Mouse (Mus musculus): Measurements from ENCODE around the gene Ank3.

The Ank3 gene

DNA sequence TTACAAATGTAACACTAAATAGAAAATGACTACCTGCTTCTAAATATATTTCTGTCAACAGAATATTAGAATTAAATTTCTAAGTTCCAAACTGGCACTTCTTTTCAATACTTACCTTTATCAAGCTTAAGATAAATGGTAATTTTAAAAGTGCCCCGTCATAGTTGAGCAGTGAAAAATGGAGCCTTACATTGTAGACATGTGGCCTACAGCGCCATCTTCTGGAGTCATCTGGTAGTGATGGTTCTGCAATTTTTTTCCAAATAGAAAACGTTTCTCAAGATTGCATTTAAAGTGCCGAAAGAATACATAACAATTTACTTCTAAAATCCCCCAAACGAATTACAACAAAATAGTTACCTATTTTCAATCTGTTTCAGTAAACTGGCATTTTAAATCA, 566.0 kb downstream of the Ank3 start:
- DNase-seq (ENCODE audit: low spot score in 2 of 2): no peak

DNA sequence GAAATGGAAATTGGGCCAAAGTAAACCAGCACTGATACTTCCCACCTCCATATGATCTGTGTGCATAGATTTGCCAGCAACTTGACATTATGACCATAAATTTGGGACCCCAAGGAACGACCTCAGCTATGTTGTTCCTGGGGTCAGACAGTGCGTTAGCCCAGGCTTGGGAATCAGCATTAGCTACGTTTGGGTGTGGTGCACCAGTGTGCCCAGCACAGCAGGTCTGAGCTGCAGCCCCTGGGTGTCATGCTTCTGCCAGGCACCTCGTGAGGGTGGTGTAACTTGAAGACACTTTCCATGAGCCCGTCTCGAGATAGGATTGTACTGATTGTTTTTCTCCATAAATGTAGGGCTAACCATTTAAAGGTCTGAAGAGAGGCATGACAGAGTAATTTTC, 566.5 kb downstream of the Ank3 start:
- no peak for DNase-seq (ENCODE audit: low spot score in 2 of 2)

DNA sequence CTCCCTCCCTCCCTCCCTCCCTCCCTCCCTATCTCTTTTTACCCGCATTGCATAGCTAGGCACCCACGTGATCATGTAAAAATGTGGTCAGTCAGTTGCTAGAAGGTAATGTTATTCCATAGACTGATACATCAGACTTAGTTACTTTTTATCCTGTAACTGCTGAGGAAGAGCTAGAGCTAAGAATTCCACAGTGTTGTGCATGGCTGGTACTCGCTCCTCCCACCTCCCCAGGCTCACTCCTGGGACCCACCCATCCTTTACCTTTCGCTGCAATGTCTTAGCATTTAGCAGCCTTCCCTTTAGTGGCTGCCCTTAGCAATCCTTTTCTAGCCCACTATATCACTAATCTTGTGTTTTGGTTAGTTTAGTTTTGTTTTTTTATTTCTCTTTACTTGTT, 569.4 kb downstream of the Ank3 start:
- DNase-seq (ENCODE audit: low spot score in 2 of 2): no peak

DNA sequence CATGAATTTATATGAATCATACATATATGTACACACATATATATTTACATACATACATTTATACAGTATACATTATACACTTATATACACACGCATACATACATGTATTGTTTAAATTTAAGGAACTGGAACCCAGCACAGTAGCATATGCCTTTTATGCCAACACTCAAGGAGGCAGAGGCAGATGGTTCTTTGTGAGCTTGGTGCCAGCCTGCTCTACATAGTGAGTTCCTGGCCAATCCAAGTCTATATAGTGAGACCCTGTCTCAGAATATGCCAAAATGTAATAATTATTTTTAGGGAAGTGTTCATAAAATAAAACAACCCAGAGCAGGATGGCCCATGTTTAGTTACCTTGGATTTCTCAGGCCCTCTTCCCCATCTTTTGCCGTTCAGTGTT, 581.1 kb downstream of the Ank3 start:
- no peak for DNase-seq (ENCODE audit: low spot score in 2 of 2)

DNA sequence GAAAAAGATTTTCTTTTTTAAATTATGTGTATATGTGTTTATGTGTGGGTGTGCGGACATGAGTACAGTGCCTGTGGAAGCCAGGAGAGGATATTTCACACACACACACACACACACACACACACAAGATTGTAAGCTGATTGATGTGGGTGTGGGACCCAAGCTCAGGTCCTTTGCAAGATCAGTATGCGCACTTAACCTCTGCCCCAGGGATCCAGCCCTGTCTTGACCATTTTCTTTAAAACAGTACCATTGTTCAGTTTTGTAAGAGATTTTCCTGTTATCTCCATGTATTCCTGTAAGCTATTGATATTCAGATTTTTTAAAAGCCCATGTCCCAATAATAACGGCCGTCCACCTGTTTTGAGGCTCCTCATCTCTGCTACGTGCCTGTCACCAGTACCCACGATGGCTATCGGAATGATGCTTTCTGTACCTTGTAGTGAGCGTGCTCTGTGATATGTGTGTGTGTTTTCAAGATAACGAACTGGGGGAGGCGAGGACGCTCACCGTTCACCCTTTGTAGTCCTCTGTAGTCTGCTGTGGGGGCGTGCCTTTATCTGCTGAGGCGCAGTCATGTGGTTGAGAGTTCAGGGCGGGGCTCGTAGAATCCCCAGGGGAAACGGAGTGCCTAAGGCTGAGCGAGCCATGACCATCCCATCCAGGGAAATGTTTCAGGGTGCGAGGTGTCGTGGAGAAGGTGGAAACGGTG, 583.0 kb downstream of the Ank3 start:
- DNase-seq (ENCODE audit: low spot score in 2 of 2): no peak

DNA sequence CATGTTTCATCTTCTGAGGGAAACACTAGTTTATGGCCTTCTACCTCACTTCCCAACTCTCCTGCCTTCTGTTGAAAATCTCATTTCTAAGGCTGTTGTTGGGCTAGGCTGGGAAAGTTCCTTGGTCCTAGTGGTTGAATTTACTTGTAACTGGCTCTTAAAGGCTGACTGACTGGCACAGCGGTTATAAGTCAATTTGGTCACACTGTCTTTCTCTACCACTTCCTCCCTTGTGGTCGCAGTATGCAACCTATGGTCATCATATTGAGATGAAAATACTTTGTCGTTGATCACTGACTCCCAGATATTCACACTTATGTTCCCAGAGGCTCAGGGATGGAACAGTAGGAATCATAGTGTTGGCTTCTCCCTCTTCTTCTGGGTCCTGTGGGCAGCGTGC, 584.1 kb downstream of the Ank3 start:
- DNase-seq (ENCODE audit: low spot score in 2 of 2): no peak

DNA sequence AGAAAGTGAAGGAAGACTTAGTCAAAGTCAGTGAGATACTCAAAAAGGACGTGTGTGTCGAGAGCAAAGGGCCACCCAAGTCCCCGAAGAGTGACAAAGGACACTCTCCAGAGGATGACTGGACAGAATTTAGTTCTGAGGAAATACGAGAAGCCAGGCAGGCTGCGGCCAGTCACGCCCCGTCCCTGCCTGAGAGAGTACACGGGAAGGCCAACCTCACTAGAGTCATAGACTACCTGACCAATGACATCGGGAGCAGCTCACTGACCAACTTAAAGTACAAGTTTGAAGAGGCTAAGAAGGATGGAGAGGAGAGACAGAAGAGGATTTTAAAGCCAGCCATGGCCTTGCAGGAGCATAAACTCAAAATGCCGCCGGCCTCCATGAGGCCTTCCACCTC, 588.9 kb downstream of the Ank3 start:
- DNase-seq (ENCODE audit: low spot score in 2 of 2): no peak

DNA sequence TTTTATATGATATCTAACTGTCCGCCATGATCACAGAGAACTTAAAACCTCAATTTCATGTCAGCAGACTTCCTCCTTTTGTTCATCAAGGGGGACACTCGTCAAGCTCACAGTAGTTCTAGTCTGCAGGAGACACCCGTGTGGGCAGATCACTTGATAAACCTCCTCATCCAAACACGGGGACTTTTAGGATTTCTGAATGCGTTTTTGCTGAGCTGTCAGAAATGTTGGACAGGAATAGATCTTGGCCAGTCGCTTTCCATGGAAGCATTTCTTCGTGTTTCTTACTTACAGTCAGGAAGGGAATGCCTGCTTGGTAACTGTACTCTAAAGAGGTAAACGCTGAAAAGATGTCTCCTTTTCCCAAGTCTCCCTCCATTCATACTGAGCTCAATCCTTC, 598.5 kb downstream of the Ank3 start:
- no peak for DNase-seq (ENCODE audit: low spot score in 2 of 2)

DNA sequence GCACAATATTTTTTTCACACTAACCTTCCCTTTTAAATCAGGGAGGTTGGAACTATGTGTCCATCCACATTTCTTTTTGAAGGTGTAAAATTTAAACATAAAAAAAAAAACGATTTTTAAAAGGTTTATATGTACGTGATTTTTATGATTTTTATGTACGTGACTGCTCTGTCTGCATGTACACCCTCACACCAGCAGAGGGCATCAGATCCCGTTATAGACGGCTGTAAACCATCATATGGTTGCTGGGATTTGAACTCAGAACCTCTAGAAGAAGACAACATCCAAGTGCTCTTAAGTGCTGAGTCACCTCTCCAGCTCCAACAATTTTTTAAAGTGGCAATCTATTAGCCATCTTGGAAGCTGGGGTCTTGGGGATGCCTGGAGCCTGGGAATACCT, 605.5 kb downstream of the Ank3 start:
- no peak for DNase-seq (ENCODE audit: low spot score in 2 of 2)

DNA sequence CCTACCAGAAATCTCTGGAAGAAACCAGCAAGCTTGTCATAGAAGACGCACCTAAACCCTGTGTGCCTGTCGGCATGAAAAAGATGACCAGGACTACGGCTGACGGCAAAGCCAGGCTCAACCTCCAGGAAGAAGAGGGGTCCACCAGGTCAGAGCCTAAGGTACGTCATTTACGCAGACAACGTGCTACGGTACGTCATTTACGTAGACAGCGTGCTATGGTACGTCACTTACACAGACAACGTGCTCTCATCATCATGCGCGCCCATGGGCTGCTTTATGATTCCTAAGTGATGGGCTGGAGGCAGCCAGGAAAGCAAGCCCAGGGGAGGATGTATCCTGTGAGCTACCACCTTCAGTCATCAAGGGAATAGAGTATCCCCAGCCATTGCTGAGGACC, 606.3 kb downstream of the Ank3 start:
- no peak for DNase-seq (ENCODE audit: low spot score in 2 of 2)

DNA sequence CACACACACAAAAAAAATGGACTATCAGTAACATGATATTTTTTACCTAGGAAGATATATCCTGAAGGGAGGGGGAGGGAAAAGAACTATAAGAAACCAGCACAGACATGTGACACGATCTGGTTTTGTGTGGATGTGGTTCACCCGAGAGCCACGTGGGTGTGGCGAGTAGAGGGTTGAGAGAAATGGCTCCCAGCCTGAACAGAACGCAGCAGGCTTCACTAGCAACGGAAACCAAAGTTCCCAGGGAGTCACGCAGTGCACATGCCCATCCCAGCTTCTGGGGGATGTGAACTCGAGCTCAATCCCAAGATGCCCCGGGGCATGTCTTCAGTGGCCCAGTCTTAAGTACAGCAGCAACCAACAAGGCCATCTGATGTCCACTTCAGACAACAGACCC, 607.8 kb downstream of the Ank3 start:
- DNase-seq (ENCODE audit: low spot score in 2 of 2): no peak

DNA sequence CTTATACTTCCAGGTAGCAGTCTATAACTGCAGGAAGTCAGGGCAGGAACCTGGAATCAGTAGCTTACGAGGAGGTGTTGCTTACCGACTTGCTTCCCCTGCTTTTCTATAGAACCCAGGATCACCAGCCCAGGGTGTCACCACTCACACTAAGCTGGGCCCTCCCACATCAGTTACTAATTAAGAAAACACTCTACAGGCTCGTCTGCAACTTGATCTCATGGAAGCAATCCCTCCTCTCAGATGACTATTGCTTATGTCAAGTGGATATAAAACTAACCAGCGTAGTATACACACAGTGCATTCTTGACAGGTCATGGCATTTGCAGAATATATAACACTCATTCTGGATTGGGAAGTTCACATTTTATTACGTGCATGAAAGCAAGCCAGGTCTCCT, 613.2 kb downstream of the Ank3 start:
- no peak for DNase-seq (ENCODE audit: low spot score in 2 of 2)

DNA sequence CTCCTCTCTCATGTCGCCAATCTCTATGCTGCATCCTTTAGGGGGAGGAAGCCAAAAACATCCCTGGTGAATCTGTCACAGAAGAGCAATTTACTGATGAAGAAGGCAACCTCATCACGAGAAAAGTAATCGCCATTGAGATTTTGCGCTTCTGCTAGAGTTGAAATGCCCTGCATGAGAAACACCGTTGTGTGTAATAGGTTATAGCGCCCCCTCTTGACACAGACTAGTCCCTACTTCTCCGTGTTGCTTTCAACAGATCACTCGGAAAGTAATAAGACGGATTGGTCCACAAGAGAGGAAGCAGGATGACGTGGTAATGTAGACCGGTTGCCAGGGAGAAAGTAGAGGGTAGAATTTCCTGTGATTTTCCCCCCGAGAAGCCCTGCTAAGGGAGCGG, 615.4 kb downstream of the Ank3 start:
- no peak for DNase-seq (ENCODE audit: low spot score in 2 of 2)

DNA sequence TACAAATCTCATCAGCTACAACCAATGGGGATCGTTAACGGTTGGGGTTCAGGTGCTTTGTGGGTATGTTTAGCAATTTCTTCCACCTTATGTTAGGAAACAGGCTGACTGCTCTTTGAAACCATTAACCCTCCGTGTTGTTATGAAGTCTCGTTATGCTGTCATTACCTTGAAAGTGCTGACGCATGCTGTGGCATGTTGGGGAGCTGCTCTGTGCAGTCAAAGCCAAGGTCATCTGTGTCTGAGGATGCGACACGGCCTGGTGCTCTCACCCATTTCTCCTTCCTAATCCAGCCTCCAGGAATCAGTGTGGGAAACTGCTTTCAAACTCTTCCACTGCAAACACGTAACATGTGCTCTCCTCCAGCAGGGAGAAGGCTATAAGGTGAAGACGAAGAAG, 616.6 kb downstream of the Ank3 start:
- no peak for DNase-seq (ENCODE audit: low spot score in 2 of 2)

DNA sequence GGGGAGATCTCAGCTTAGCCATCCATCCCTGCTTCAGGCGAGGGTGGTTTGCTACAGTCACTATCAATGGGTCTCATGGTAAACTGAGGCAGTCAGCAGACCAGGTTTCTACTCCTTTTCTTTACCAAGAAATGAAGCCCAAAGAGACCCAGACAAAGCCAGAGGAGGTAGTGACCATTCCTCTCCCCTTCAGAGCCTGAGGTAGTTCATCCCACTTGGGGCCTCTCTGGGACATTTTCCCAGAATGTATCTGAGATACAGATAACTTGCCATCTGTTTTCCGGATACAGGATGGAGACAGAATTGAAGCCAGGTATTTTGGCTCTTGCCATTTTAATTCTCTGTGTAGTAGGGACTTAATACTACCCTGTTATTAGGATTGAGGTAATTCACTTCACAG, 620.1 kb downstream of the Ank3 start:
- no peak for DNase-seq (ENCODE audit: low spot score in 2 of 2)

DNA sequence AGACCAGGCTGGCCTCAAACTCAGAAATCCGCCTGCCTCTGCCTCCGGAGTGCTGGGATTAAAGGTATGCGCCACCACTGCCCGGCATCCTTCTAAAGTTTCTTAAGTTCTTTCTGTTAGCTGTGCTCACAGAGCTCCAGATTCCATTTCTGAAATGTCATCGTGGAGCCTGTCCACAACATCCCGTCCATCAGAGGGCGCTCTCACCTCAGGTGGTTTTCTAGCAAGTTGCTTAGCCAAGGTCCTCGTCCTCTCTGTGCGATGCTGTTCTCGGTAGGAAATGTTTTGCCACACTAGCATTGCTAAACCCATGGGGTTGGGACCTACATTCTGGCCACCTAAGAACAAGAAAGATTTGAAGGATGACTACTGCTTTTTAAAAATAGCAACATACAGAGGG, 623.1 kb downstream of the Ank3 start:
- DNase-seq (ENCODE audit: low spot score in 2 of 2): peak; percentile 57 to 59

DNA sequence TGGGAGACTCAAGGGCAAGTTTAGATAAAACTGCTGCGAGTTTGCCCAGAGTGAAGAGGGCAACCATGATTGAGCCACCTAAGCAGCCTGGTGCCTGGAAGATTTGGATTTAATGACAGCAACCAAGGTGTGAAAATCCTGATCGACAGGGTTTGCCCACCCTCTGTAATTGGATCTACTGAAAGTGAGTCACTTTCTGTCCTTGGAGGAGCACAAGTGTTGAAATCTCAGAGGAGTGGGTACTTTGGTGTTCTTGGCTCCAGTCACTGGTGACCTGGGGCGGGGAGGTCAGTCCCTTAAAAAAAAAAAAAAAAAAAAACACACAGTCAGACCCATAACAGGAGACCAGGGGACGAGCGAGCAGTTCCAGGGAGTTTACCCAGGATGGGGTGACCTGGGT, 624.0 kb downstream of the Ank3 start:
- no peak for DNase-seq (ENCODE audit: low spot score in 2 of 2)

DNA sequence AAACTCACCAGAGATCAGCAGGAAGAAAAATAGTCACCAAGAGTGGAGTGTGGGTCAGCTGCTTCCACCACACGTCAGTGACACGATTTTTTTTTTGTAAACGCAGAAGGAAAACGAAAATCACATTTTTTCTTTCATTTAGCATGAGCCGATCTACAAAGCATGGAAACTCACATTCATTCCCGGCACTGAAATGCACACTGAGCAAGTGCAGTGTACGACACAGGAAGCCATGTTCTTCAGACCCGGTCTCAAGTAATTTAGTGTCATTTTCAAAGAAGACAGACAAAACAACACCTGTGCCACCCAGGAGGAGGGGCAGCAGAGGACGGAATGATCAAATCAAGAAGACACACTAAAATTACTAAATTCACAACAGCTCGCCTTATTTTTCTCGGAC, 625.3 kb downstream of the Ank3 start:
- no peak for DNase-seq (ENCODE audit: low spot score in 2 of 2)

DNA sequence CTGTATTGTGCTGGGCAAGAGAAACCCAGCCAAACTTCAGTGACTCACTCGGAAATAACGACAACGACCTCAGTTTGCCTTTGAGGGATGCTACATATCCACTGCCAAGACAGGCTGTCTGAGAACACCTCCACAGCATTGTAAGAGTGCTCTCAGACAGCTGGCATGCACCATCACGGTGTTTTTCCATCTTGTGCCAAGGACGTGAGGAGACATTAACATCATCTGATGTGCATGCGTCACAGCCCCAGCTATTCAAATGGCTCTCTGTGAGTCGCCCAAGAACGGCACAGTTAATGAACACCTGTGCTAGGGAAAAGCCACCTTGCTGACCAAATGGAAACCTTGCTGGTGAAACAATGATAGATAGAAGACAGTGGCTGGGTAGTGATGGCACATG, 633.4 kb downstream of the Ank3 start:
- no peak for DNase-seq (ENCODE audit: low spot score in 2 of 2)

DNA sequence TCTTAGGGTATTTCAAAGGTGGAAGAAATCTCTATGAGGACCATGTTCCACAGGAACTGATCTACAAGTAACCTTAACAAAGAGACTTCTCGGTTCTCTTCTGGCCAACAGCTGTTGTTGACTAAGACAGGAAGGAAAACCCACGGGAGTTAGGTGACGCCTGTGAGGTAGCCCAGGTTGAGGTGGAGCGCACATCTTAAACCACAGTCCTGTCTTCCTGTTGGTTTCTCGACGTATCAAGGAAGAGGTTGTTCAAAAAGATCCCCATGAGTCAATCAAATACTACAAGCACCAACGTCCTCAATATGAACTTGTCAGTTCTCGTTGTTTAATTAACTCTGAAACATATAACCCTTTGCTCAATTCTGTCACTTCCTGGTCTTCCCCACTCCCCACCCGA, 634.4 kb downstream of the Ank3 start:
- peak; percentile 8 to 14 for DNase-seq (ENCODE audit: low spot score in 2 of 2)

DNA sequence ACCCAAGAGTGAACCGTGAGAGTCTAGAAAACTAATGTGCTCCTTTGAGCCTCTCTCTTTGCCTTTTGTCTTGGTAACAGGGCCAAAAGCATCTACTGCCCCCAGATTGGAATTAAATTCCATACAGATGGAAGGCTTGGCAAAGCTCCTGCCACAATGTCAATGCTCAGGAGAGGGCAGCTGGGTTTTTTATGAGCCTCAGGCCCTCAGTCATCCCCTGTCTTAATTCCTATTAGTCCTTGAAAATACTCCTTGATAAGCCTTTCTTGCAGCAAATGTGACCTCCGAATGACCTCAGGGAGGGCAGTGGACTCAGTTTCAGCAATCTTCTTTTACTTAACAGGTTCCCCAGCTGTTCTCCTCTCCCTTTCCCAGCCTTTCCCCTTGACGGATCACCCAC, 635.3 kb downstream of the Ank3 start:
- no peak for DNase-seq (ENCODE audit: low spot score in 2 of 2)

DNA sequence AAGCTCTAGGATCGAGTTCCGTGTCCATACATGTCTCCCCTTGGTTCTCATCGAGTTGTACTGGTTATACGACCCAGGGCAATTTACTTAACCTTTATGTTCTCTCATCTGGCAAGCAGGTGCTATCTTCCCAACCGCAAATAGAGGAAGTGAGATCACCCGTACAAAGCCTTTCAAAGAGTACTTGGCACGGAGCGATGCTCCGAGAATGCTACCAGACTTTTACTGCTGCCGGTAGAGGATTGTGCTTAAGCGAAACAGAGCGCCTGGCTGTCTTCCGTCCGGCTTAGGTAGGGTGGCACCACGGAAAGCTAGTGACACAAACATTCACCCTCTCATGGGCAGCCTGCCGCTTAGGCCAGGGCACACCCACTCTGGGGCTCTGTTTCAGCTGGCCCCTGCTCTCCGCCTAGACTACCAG, 641.3 kb downstream of the Ank3 start:
- DNase-seq (ENCODE audit: low spot score in 2 of 2): peak; percentile 82 to 84

DNA sequence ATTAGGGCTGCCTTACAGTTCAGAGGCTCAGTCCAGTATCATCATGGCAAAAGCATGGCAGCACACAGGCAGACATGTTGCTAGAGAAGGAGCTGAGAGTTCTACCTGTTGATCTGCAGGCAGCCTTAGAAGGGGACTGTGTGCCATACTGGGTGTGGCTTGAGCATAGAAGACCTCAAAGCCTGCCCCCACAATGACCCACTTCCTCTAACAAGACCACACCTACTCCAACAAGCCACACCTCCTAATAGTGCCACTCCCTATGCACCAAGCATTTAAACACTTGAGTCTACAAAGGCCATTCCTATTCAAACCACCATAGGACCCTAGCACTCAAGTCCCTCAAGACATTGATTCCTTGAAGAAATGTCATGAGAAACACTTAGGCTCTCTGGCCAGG, 643.0 kb downstream of the Ank3 start:
- DNase-seq (ENCODE audit: low spot score in 2 of 2): no peak

DNA sequence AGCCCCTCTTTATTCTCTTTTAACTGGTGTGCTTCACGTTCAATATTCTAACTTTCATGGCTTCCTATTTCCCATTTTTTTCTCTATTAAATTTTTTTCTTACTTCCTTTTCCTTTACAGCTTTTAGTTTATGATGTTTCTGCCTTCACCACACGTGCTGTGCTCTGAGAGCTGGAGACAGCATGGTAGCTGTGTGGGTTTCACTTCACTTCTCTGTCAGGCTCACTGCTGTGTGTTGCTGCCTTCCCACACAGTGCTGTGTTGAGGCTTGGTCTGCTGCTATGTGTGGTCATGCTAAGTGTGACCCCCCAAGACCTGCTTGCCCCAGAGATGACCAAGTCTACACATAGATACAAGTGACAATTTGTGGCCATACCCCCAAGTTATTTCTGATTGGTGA, 647.1 kb downstream of the Ank3 start:
- peak; percentile 23 to 34 for DNase-seq (ENCODE audit: low spot score in 2 of 2)

All from spleen, postnatal 36 days (tissue).